Mouse (Mus musculus) left cerebral cortex, postnatal 25 days (tissue): Measurements from ENCODE around the gene Ak7. TPM values are rescaled to one million over a fixed set of nuclear protein-coding genes. Genes with fewer than 3 reads are reported as not detected.

ENCODE experiments used
- total RNA-seq, 2 experiments: library from RNA; stranded (reverse); gene quantifications; 2 replicates each; pipeline ENCODE4 v1.2.3; 2021

Gene Ak7
- total RNA-seq, 2 experiments from 2014 or later, result 0.23 to 0.60 TPM

Other genes starting within 250 kb of the Ak7 start
- gene Bdkrb2, start 142.8 kb upstream of the Ak7 start, total RNA-seq, result under 1 TPM; 0.21 to 0.41 TPM
- gene Bdkrb1, start 102.9 kb upstream of the Ak7 start, total RNA-seq, result not detected
- 10 to 100 TPM; 23.6 to 25.7 TPM for gene Gskip, start 21.1 kb upstream of the Ak7 start, total RNA-seq
- gene Atg2b, start 20.8 kb upstream of the Ak7 start, total RNA-seq, result 10 to 100 TPM; 45.0 to 46.2 TPM
- gene Papola, start 78.7 kb downstream of the Ak7 start, total RNA-seq, result 100 to 1,000 TPM; 141 to 159 TPM